Mouse (Mus musculus): Measurements from ENCODE around the gene Rbpjl.

DNA sequence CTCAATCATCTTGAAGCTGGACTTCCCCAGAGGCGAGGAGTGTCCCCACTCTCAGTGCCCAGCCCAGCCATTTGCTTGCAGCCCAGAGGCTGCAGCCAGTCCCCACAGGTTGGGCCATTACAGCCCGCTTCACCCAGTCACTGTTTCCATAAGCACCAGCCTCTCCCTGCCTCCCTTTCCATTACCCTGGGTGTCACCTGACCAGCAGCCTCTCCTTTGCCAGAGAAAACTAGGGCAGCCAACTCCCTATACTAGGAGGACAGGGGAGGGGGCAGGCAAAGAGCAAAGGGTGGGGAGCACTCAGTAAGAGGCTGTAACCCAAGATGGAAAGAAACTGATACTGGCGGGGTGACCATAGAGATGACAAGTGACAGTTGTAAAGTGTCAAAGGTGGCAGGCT lies 34.0 kb downstream of the Rbpjl start:
- TF ChIP-seq CTCF (conservative IDR thresholded peaks at IDR 0.05; ENCODE audit: low read length) (no peak), POU5F1 (IDR thresholded peaks at IDR 0.05; ENCODE audit: borderline replicate concordance, low read length) (no peak), NANOG (IDR thresholded peaks at IDR 0.05; ENCODE audit: borderline replicate concordance, low read length) (no peak)
